Mouse (Mus musculus) bone marrow, adult 2 months (tissue): ENCODE results near the gene Arap1.

Source experiments
- CTCF ChIP-seq: fragments of 200-500 bp; IDR thresholded peaks from 2 replicates; pipeline ENCODE4 v1.5.1; 2011; ENCODE audit warnings: low read length, control low read depth; ENCODE audit not compliant: control insufficient read depth, insufficient read depth
- POLR2A ChIP-seq: fragments of 200-500 bp; IDR thresholded peaks from 2 replicates; pipeline ENCODE4 v1.6.1; 2011; ENCODE audit warnings: low read depth, mild to moderate bottlenecking, control low read depth, low read length, borderline replicate concordance; ENCODE audit not compliant: control insufficient read depth

GRCm38 (mm10) chr7:101373082-101373481, 25.2 kb downstream of the Arap1 start:
- TF ChIP-seq POLR2A, result no peak
- TF ChIP-seq CTCF, result no peak
